Mouse (Mus musculus) megakaryocyte progenitor cell, adult 5-6 weeks (primary cell): ENCODE data around the gene Slc9b1. TPM values are rescaled to one million over a fixed set of nuclear protein-coding genes. Genes with fewer than 3 reads are reported as not detected.

ENCODE experiments used
- ATAC-seq: replicated peaks from 2 replicates; pipeline ENCODE4 v1.8.0; 2016; ENCODE audit warnings: mild to moderate bottlenecking, moderate TSS enrichment, inconsistent platforms; ENCODE audit not compliant: poor library complexity
- total RNA-seq, 2 experiments: library from RNA; stranded (forward) in 1 of 2; stranded (reverse) in 1 of 2; fragments of 157-497, 149-512 nt in 1 of 2; fragments of 200-1000 nt in 1 of 2; gene quantifications; 2 replicates each; pipeline versions ENCODE4 v1.2.3 to v1.2.4; 2015 to 2017

The Slc9b1 gene
- total RNA-seq (2015) (not detected in 2 replicates), total RNA-seq (2017) (not detected in 2 replicates)

- no peak for ATAC-seq
Observed at GRCm38 (mm10) chr3:135347739-135348264, at the start of gene Slc9b1. TSS of gene Slc9b1 (plus strand) at chr3:135348029.

- peak; percentile 81 for ATAC-seq
Observed at GRCm38 (mm10) chr3:135298560-135298959, 49.3 kb upstream of the Slc9b1 start.

- peak; percentile 21; the same call in 1 of the 2 replicates for ATAC-seq
Observed at GRCm38 (mm10) chr3:135300081-135300480, 47.7 kb upstream of the Slc9b1 start.

GRCm38 (mm10) chr3:135304060-135304459 is 43.8 kb upstream of the Slc9b1 start:
- ATAC-seq, result no peak

GRCm38 (mm10) chr3:135304566-135304965 is 43.3 kb upstream of the Slc9b1 start:
- no peak for ATAC-seq

- ATAC-seq, result peak; percentile 98
Observed at GRCm38 (mm10) chr3:135307411-135308259, 40.2 kb upstream of the Slc9b1 start, which contains the start of gene Slc9b2. TSS of gene Slc9b2 (plus strand) at chr3:135307700.

GRCm38 (mm10) chr3:135312916-135313491 is 34.8 kb upstream of the Slc9b1 start:
- ATAC-seq, result no peak

- no peak for ATAC-seq
Observed at GRCm38 (mm10) chr3:135313727-135314126, 34.1 kb upstream of the Slc9b1 start.

- no peak for ATAC-seq
Observed at GRCm38 (mm10) chr3:135314811-135315210, 33.0 kb upstream of the Slc9b1 start.

GRCm38 (mm10) chr3:135315720-135316425 is 32.0 kb upstream of the Slc9b1 start:
- ATAC-seq, result no peak

- no peak for ATAC-seq
Observed at GRCm38 (mm10) chr3:135318331-135318730, 29.5 kb upstream of the Slc9b1 start.

GRCm38 (mm10) chr3:135324354-135324753 is 23.5 kb upstream of the Slc9b1 start:
- ATAC-seq, result no peak

- no peak for ATAC-seq
Observed at GRCm38 (mm10) chr3:135327176-135327575, 20.7 kb upstream of the Slc9b1 start.

GRCm38 (mm10) chr3:135327601-135328000 is 20.2 kb upstream of the Slc9b1 start:
- peak; percentile 56 for ATAC-seq

- ATAC-seq, result peak; percentile 96
Observed at GRCm38 (mm10) chr3:135328560-135328959, 19.3 kb upstream of the Slc9b1 start.

GRCm38 (mm10) chr3:135332691-135333090 is 15.1 kb upstream of the Slc9b1 start:
- ATAC-seq, result no peak

GRCm38 (mm10) chr3:135333763-135334162 is 14.1 kb upstream of the Slc9b1 start:
- no peak for ATAC-seq

- ATAC-seq, result no peak
Observed at GRCm38 (mm10) chr3:135349022-135349421, 1.2 kb downstream of the Slc9b1 start.

GRCm38 (mm10) chr3:135351857-135352256 is 4.0 kb downstream of the Slc9b1 start:
- peak; percentile 52 for ATAC-seq

GRCm38 (mm10) chr3:135357394-135357793 is 9.6 kb downstream of the Slc9b1 start:
- no peak for ATAC-seq

- no peak for ATAC-seq
Observed at GRCm38 (mm10) chr3:135375836-135376235, 28.0 kb downstream of the Slc9b1 start.
